Mouse (Mus musculus): ENCODE data around the gene Majin. TPM values are rescaled to one million over a fixed set of nuclear protein-coding genes. Genes with fewer than 3 reads are reported as not detected.

Gene Majin
- polyA plus RNA-seq, 1 experiment from 2014 or later, result not detected

GRCm38 (mm10) chr19:6231036-6231435 lies 46.8 kb downstream of the Majin start:
- no peak overlapping the region for H3K4me2 ChIP-seq (replicated peaks)
- no peak overlapping the region for H3K9ac ChIP-seq
- no peak overlapping the region for H3K4me3 ChIP-seq
- no peak overlapping the region for H3K27ac ChIP-seq
- H3K9me3 ChIP-seq, result no peaks in the 10 kb centered on the region
- no peak for ATAC-seq (ENCODE audit: low FRiP score, low read depth)
- WGBS, result 88% methylated on average over 2 of the region's 2 CpGs
- H3K4me1 ChIP-seq, result peaks cover 14% of the 10 kb centered on the region
- peaks cover 65% of the 10 kb centered on the region for H3K36me3 ChIP-seq
- H3K27me3 ChIP-seq (replicated peaks), result no peaks in the 10 kb centered on the region

- Histone ChIP-seq H3K27me3 (replicated peaks) (no peaks in the 10 kb centered on the region), H3K4me3 (no peak overlapping the region), H3K27ac (no peak overlapping the region), H3K36me3 (peaks cover 44% of the 10 kb centered on the region), H3K4me1 (peaks cover 14% of the 10 kb centered on the region), H3K4me2 (replicated peaks) (0 out of 2 replicates have a peak overlapping the region, but pooled peaks have one; percentile 81), H3K9ac (no peak overlapping the region), H3K9me3 (no peaks in the 10 kb centered on the region)
- WGBS, result 93% methylated on average over 16 of the region's 16 CpGs
- ATAC-seq (ENCODE audit: low FRiP score, low read depth), result no peak
Observed at GRCm38 (mm10) chr19:6233647-6234046, 49.5 kb downstream of the Majin start.

DNA sequence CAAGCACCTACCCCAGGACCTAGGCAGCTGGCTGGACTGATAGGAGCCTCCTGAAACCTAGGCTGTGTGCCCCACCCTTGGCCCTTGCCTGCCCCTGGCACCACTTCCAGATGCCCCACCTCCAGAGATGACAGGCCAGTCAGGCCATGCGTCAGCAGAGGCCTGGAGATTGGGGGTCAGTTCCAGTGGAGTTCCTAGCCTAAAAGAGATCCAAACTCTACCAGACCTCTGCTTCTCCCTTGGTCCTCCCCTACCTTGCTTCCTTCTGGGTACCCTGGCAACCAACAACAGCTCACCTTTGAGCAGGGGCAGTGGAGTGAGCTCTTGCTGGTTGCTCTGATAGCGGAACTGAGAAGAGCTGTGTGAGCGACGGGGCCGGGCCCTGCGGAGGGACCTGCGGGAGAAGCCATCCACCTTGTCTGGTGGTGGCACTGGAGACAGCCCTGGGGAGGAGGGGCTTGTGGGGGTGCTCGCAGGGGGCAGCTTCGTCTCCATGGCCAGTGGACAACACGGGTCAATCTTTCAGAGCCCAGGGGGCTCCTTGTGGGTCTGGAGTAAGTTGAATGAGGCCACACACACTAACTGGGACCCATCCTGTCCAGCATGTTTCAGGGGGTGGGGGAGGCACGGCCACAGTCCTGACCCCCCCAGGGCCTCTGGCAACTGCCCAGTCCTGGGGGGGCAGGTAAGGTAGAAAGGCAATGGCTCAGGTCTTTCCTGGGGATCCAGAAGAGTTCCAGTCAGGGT lies 50.3 kb downstream of the Majin start:
- 72% methylated on average over 11 of the region's 11 CpGs for WGBS
- peak overlapping the region; percentile 80 for H3K4me3 ChIP-seq
- H3K4me1 ChIP-seq, result peaks cover 14% of the 10 kb centered on the region
- peak overlapping the region; percentile 81 for H3K4me2 ChIP-seq (replicated peaks)
- peak overlapping the region; percentile 91 for H3K9ac ChIP-seq
- H3K27me3 ChIP-seq (replicated peaks), result no peaks in the 10 kb centered on the region
- no peaks in the 10 kb centered on the region for H3K9me3 ChIP-seq
- H3K27ac ChIP-seq, result no peak overlapping the region
- ATAC-seq (ENCODE audit: low FRiP score, low read depth), result no peak
- H3K36me3 ChIP-seq, result peaks cover 36% of the 10 kb centered on the region

DNA sequence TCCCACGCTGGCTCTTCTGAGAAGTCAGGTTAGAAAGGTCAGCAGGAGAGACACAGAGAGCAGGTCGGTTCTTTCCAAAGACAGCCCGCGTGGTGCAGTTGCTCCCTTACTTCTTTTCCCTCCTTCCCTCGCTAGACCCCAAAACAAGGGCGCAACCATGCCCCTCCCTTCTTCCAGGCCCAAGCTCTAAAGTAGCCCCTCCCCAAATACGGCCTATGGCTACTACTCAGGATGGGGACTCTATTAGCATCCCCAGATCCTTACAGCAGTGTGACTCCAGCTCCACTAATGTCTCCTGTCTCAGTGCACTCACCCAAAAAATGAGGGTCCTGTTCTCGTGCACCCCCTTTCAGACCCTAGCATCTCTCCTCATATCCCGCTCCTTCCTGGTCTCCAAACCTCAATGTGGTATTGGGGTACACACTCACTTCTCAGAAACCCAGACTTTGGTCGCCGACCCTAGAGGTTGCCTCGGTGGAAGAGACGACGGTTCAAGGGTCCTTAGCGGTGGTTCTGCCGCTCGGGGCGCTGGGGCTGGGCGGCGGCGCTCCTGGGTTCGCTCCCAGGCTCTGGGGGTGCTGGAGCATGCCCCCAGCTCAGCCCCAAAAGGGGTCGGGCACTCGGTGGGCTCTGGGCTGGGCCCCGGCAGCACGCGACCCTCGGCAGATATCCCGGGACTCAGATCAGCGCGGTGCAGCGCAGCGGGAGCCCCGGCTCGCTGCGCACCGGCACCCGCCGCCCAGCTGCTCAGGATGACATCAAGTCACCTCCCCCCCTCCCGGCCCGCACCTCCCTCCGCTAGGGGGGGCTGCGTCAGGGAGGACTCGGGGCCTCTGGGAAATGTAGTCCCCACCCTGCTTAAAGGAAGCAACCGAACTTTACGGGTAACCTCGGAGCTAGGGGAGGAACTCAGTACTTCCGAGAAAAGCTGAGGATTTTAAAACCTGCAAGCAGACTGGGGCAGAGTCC lies 51.2 kb downstream of the Majin start, which contains the start of gene Ppp2r5b:
Gene Ppp2r5b (minus strand): TSS at position 789 of the 969 bp plus-strand sequence.
- WGBS, result 3% methylated on average over 48 of the region's 48 CpGs
- Histone ChIP-seq H3K36me3 (peaks cover 27% of the 10 kb centered on the region), H3K27ac (0 out of 2 replicates have a peak within 1 kb of the TSS, but pooled peaks have one; percentile 60), H3K27me3 (replicated peaks) (no peaks in the 10 kb centered on the region), H3K4me1 (peaks cover 14% of the 10 kb centered on the region), H3K4me2 (replicated peaks) (peak within 1 kb of the TSS; percentile 81), H3K4me3 (peak within 1 kb of the TSS; percentile 80), H3K9me3 (no peaks in the 10 kb centered on the region), H3K9ac (peak within 1 kb of the TSS; percentile 91)
- peak; percentile 94 for ATAC-seq (ENCODE audit: low FRiP score, low read depth)

GRCm38 (mm10) chr19:6236053-6236441 lies 51.9 kb downstream of the Majin start:
- H3K27ac ChIP-seq, result 0 out of 2 replicates have a peak overlapping the region, but pooled peaks have one; percentile 60
- H3K4me1 ChIP-seq, result peaks cover 14% of the 10 kb centered on the region
- ATAC-seq (ENCODE audit: low FRiP score, low read depth), result peak; percentile 92
- peak overlapping the region; percentile 91 for H3K9ac ChIP-seq
- H3K9me3 ChIP-seq, result no peaks in the 10 kb centered on the region
- no peaks in the 10 kb centered on the region for H3K27me3 ChIP-seq (replicated peaks)
- H3K4me2 ChIP-seq (replicated peaks), result peak overlapping the region; percentile 81
- H3K36me3 ChIP-seq, result peaks cover 20% of the 10 kb centered on the region
- under 1% methylated on average over 9 of the region's 9 CpGs for WGBS
- peak overlapping the region; percentile 80 for H3K4me3 ChIP-seq

GRCm38 (mm10) chr19:6236842-6237241 lies 52.7 kb downstream of the Majin start:
- Histone ChIP-seq H3K9ac (no peak overlapping the region), H3K4me1 (peaks cover 14% of the 10 kb centered on the region), H3K4me2 (replicated peaks) (no peak overlapping the region), H3K27me3 (replicated peaks) (no peaks in the 10 kb centered on the region), H3K27ac (no peak overlapping the region), H3K9me3 (no peaks in the 10 kb centered on the region), H3K36me3 (peaks cover 12% of the 10 kb centered on the region), H3K4me3 (no peak overlapping the region)
- ATAC-seq (ENCODE audit: low FRiP score, low read depth), result no peak
- 72% methylated on average over 7 of the region's 7 CpGs for WGBS

GRCm38 (mm10) chr19:6238740-6239139 lies 54.6 kb downstream of the Majin start:
- no peak overlapping the region for H3K9ac ChIP-seq
- H3K27ac ChIP-seq, result no peak overlapping the region
- no peaks in the 10 kb centered on the region for H3K9me3 ChIP-seq
- H3K36me3 ChIP-seq, result 0 out of 2 replicates have a peak, but pooled peaks cover under 1% of the 10 kb centered on the region
- no peaks in the 10 kb centered on the region for H3K27me3 ChIP-seq (replicated peaks)
- H3K4me3 ChIP-seq, result no peak overlapping the region
- no peak for ATAC-seq (ENCODE audit: low FRiP score, low read depth)
- H3K4me2 ChIP-seq (replicated peaks), result no peak overlapping the region
- H3K4me1 ChIP-seq, result peaks cover 22% of the 10 kb centered on the region

GRCm38 (mm10) chr19:6240136-6240535 lies 55.9 kb downstream of the Majin start:
- 69% methylated on average over 1 of the region's 1 CpGs for WGBS
- ATAC-seq (ENCODE audit: low FRiP score, low read depth), result no peak
- Histone ChIP-seq H3K9me3 (no peaks in the 10 kb centered on the region), H3K27me3 (replicated peaks) (no peaks in the 10 kb centered on the region), H3K4me2 (replicated peaks) (no peak overlapping the region), H3K9ac (no peak overlapping the region), H3K4me3 (no peak overlapping the region), H3K27ac (no peak overlapping the region), H3K36me3 (peaks cover 11% of the 10 kb centered on the region), H3K4me1 (peaks cover 11% of the 10 kb centered on the region)

GRCm38 (mm10) chr19:6240725-6241124 lies 56.5 kb downstream of the Majin start:
- WGBS, result 34% methylated on average over 5 of the region's 5 CpGs
- Histone ChIP-seq H3K4me3 (no peak overlapping the region), H3K4me2 (replicated peaks) (peak overlapping the region; percentile 96; the same call in 1 of the 2 replicates), H3K27ac (no peak overlapping the region), H3K36me3 (peaks cover 16% of the 10 kb centered on the region), H3K4me1 (peaks cover 8% of the 10 kb centered on the region), H3K27me3 (replicated peaks) (no peaks in the 10 kb centered on the region), H3K9me3 (no peaks in the 10 kb centered on the region), H3K9ac (no peak overlapping the region)
- ATAC-seq (ENCODE audit: low FRiP score, low read depth), result no peak

DNA sequence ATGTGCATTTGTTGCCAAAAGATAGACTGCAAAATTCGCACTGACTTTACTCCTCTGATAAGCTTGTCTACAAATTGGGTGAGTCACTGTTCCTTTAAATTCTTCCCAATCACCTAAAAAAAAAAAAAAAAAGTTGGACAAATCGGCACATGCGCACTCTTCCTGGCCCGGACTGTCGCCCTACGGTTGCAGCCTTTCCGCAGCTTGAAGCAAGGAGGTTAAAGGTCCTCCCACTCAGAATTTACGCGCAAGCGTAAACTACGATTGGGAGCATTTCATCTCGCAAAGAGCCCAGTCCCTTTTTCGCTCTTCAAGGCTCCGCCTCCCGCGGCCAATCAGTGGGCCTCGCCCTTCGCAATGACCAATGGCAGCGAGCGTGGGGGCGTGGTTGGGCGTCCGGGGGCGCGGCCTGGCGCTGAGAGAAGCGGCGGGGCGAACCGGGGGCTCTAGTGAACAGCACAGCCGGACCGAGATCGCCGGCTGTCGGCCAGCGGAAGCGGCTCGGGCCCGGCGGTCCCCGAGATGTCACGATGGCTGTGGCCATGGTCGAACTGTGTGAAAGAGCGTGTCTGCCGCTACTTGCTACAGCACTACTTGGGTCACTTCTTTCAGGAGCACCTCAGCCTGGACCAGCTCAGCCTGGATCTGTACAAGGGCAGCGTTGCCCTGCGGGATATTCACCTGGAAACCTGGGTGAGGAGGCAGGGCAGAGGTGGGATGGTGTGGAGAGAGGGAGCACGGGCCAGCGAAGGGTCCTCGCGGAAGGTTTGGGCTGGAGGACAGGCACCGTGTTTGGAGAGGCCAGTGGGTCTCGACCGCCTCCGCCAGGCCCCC lies 57.3 kb downstream of the Majin start, which contains the start of gene Atg2a:
Gene Atg2a (plus strand): TSS at position 395 of the 834 bp plus-strand sequence.
- Histone ChIP-seq H3K4me3 (peak within 1 kb of the TSS; percentile 86), H3K27me3 (replicated peaks) (no peaks in the 10 kb centered on the region), H3K4me1 (peaks cover 8% of the 10 kb centered on the region), H3K27ac (peak within 1 kb of the TSS; percentile 37; the same call in 1 of the 2 replicates), H3K36me3 (peaks cover 23% of the 10 kb centered on the region), H3K9ac (peak within 1 kb of the TSS; percentile 92), H3K9me3 (no peaks in the 10 kb centered on the region), H3K4me2 (replicated peaks) (peak within 1 kb of the TSS; percentile 96)
- under 1% methylated on average over 55 of the region's 55 CpGs for WGBS
- ATAC-seq (ENCODE audit: low FRiP score, low read depth), result peak; percentile 92

DNA sequence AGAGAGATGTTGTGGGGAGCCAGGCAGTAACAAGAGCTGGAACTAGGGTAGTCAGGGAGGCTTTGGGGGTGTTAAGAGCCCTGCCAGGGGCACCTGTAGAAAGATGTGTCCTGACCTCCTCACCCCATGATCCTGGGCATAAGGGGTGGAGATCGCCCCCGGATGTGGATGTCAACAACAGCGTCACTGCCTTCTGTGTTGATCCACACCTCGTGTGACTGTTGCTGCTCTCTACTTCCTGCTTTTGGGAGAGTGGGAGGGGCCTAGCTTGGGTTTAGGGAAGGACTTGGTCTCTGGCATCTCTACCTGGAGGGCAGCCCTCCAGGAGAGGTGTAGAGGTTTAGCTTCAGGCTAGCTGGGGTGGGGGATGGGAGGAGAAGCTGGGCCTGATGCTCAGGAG lies 58.1 kb downstream of the Majin start:
- no peaks in the 10 kb centered on the region for H3K27me3 ChIP-seq (replicated peaks)
- H3K4me2 ChIP-seq (replicated peaks), result peak overlapping the region; percentile 96
- peaks cover 31% of the 10 kb centered on the region for H3K36me3 ChIP-seq
- peak overlapping the region; percentile 86 for H3K4me3 ChIP-seq
- no peaks in the 10 kb centered on the region for H3K9me3 ChIP-seq
- H3K9ac ChIP-seq, result peak overlapping the region; percentile 92
- ATAC-seq (ENCODE audit: low FRiP score, low read depth), result no peak; the same call in 1 of the 2 replicates
- WGBS, result 1% methylated on average over 4 of the region's 4 CpGs
- peaks cover 8% of the 10 kb centered on the region for H3K4me1 ChIP-seq
- no peak overlapping the region for H3K27ac ChIP-seq
